Mouse (Mus musculus): ENCODE results near the gene Ano8. TPM values are rescaled to one million over a fixed set of nuclear protein-coding genes. Genes with fewer than 3 reads are reported as not detected.
"Not testable (repeated sequence)": the region's sequence is repeated elsewhere in the genome, so short reads cannot be mapped to it uniquely, and the experiment has no call there.

Ano8 gene
- polyA plus RNA-seq, 1 experiment = 7.1 TPM

DNA sequence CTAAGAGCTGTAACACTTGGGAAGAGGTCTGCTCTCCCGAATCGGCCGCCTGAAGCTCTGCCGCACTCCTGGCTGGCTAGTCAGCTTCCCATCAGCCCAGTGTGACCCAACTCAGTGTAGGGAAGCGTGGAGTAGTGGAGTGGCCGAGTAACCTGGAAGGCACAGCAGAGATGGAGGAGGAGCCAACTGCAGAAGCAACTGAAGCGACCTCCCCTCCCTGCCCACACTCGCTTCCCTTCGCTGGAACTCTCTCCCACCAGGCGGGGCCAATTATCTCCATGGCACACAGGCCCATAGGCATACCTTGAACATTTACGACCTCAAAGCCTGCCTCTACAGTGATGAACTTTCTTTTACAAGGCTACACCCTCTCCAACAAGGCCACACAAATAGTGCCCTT, 34.0 kb downstream of the Ano8 start:
- peak overlapping the region; percentile 5 for H3K4me3 ChIP-seq (ENCODE audit: low read depth, low read length)
- H3K36me3 ChIP-seq (ENCODE audit: control insufficient read depth, insufficient read depth, low read length, poor library complexity, severe bottlenecking) = no peaks in the 10 kb centered on the region
- peaks cover 27% of the 10 kb centered on the region for H3K9me3 ChIP-seq (replicated peaks; ENCODE audit: control insufficient read depth, insufficient read depth, low read length, poor library complexity, severe bottlenecking)
- no peak overlapping the region for H3K9ac ChIP-seq (ENCODE audit: low read depth, poor library complexity, severe bottlenecking)
- no peaks in the 10 kb centered on the region for H3K27me3 ChIP-seq (ENCODE audit: control insufficient read depth, insufficient read depth, low read length, poor library complexity, severe bottlenecking)
- no peak for TF ChIP-seq CTCF (IDR thresholded peaks at IDR 0.05; ENCODE audit: low read depth, low read length)
- no peak for TF ChIP-seq EP300 (IDR thresholded peaks at IDR 0.05; ENCODE audit: insufficient read depth, low read depth, low read length)
- no peak for TF ChIP-seq POLR2A (IDR thresholded peaks at IDR 0.05; ENCODE audit: insufficient read depth, low read length)
- H3K27ac ChIP-seq (ENCODE audit: insufficient read depth, low read length) = no peak overlapping the region
- peaks cover 3% of the 10 kb centered on the region for H3K4me1 ChIP-seq (ENCODE audit: control insufficient read depth, insufficient read depth, low read length)

DNA sequence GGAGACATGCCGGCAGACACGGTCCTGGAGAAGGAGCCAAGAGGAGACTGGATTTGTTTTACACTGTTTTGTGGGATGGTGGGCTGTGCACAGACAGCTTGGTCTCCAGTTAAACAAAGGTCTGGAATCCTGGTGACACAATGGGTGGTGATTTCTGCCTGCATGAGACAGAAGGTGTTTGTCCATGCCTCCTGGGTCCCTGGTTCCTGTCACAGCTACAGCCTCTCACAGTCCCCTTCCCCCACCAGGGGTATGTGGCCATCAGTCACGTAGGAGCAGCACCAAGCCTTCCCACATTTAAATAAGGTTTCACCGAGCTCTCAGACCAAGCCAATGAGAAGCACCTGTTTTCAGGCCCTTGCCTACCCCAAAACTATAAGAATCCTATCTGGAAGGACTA, 34.4 kb downstream of the Ano8 start:
- H3K9me3 ChIP-seq (replicated peaks; ENCODE audit: control insufficient read depth, insufficient read depth, low read length, poor library complexity, severe bottlenecking) = peaks cover 32% of the 10 kb centered on the region
- TF ChIP-seq EP300 (IDR thresholded peaks at IDR 0.05; ENCODE audit: insufficient read depth, low read depth, low read length) (peak; percentile 86), POLR2A (IDR thresholded peaks at IDR 0.05; ENCODE audit: insufficient read depth, low read length) (no peak), CTCF (IDR thresholded peaks at IDR 0.05; ENCODE audit: low read depth, low read length) (no peak)
- peak overlapping the region; percentile 18; the same call in 1 of the 2 replicates for H3K4me3 ChIP-seq (ENCODE audit: low read depth, low read length)
- H3K9ac ChIP-seq (ENCODE audit: low read depth, poor library complexity, severe bottlenecking) = no peak overlapping the region
- no peaks in the 10 kb centered on the region for H3K27me3 ChIP-seq (ENCODE audit: control insufficient read depth, insufficient read depth, low read length, poor library complexity, severe bottlenecking)
- peaks cover 3% of the 10 kb centered on the region for H3K4me1 ChIP-seq (ENCODE audit: control insufficient read depth, insufficient read depth, low read length)
- H3K27ac ChIP-seq (ENCODE audit: insufficient read depth, low read length) = no peak overlapping the region
- H3K36me3 ChIP-seq (ENCODE audit: control insufficient read depth, insufficient read depth, low read length, poor library complexity, severe bottlenecking) = no peaks in the 10 kb centered on the region

DNA sequence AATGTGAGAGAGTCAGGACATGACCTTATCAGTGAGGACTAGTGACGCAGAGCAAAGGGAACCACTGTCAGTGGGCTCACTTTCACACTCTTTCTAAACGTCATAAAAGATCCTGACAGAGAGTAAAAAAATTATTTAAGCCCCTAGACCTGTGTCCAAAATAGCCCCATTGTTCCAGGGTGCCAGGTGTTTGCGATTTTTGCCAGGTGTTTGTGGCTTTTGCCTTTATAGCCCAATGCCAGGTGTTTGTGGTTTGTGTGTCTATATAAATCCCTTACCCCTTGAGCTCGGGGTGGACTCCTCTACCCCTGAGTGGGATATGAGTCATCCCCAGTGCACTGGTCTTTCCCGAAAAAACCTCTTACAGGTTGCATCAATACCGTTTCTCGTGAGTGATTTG, 40.7 kb downstream of the Ano8 start:
- Histone ChIP-seq H3K36me3 (ENCODE audit: control insufficient read depth, insufficient read depth, low read length, poor library complexity, severe bottlenecking) (no peaks in the 10 kb centered on the region), H3K9ac (ENCODE audit: low read depth, poor library complexity, severe bottlenecking) (no peak overlapping the region), H3K27ac (ENCODE audit: insufficient read depth, low read length) (no peak overlapping the region), H3K4me3 (ENCODE audit: low read depth, low read length) (no peak overlapping the region), H3K4me1 (ENCODE audit: control insufficient read depth, insufficient read depth, low read length) (no peaks in the 10 kb centered on the region), H3K27me3 (ENCODE audit: control insufficient read depth, insufficient read depth, low read length, poor library complexity, severe bottlenecking) (no peaks in the 10 kb centered on the region), H3K9me3 (replicated peaks; ENCODE audit: control insufficient read depth, insufficient read depth, low read length, poor library complexity, severe bottlenecking) (peaks cover 39% of the 10 kb centered on the region)
- no peak for TF ChIP-seq CTCF (IDR thresholded peaks at IDR 0.05; ENCODE audit: low read depth, low read length)
- no peak for TF ChIP-seq POLR2A (IDR thresholded peaks at IDR 0.05; ENCODE audit: insufficient read depth, low read length)
- TF ChIP-seq EP300 (IDR thresholded peaks at IDR 0.05; ENCODE audit: insufficient read depth, low read depth, low read length) = no peak

DNA sequence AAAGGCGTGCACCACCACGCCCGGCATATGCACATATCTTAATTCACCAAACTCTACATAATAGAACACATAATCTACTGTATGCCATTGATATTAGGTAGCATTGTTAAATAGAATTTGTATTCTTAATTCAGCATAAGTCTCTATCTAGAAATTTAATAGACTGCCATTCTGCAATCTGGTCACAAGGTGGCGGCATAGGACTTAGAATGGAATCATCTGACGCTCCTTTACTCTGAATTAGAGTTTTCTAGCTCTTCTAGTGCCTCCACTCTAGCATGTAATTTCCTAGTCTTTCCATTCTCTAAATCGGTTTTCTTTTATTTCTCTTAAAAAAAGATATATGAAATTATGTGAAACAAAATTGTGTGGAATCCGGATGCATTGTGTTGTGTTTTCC, 44.4 kb downstream of the Ano8 start:
- Histone ChIP-seq H3K4me3 (ENCODE audit: low read depth, low read length) (no peak overlapping the region), H3K9ac (ENCODE audit: low read depth, poor library complexity, severe bottlenecking) (no peak overlapping the region), H3K4me1 (ENCODE audit: control insufficient read depth, insufficient read depth, low read length) (no peaks in the 10 kb centered on the region), H3K27me3 (ENCODE audit: control insufficient read depth, insufficient read depth, low read length, poor library complexity, severe bottlenecking) (no peaks in the 10 kb centered on the region), H3K36me3 (ENCODE audit: control insufficient read depth, insufficient read depth, low read length, poor library complexity, severe bottlenecking) (no peaks in the 10 kb centered on the region), H3K9me3 (replicated peaks; ENCODE audit: control insufficient read depth, insufficient read depth, low read length, poor library complexity, severe bottlenecking) (peaks cover 8% of the 10 kb centered on the region), H3K27ac (ENCODE audit: insufficient read depth, low read length) (no peak overlapping the region)
- TF ChIP-seq CTCF (IDR thresholded peaks at IDR 0.05; ENCODE audit: low read depth, low read length) = no peak
- TF ChIP-seq POLR2A (IDR thresholded peaks at IDR 0.05; ENCODE audit: insufficient read depth, low read length) = no peak
- no peak for TF ChIP-seq EP300 (IDR thresholded peaks at IDR 0.05; ENCODE audit: insufficient read depth, low read depth, low read length)

DNA sequence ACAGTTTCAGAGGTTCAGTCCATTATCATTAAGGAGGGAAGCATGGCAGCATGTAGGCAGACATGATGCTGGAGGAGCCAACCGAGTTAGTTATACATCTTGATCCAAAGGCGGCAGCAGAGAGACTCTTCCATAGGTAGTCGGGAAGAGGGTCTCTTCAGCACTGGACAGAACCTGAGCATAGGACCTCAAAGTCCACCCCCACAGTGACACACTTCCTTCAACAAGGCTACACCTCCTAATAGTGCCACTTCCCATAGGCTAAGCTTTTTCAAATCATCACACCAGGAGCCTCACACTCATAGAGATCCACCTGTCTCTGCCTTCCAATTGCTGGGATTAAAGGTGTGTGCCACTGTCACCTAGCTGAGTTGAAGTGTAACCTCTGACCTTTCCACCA, 48.7 kb downstream of the Ano8 start:
- H3K4me3 ChIP-seq (ENCODE audit: low read depth, low read length) = no peak overlapping the region
- no peaks in the 10 kb centered on the region for H3K4me1 ChIP-seq (ENCODE audit: control insufficient read depth, insufficient read depth, low read length)

DNA sequence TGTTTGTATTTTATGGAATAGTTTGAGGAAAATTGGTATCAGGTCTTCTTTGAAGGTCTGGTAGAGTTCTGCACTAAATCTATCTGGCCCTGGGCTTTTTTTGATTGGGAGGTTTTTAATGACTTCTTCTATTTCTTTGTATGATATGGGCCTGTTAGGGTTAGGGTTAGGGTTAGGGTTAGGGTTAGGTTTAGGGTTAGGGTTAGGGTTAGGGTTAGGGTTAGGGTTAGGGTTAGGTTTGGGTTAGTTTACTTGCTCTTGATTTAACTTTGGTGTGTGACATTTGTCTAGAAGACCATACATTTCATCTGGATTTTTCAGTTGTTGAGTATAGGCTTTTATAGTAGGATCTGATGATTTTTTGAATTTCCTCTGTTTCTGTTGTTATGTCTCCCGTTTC, 52.8 kb downstream of the Ano8 start:
- H3K9me3 ChIP-seq (replicated peaks; ENCODE audit: control insufficient read depth, insufficient read depth, low read length, poor library complexity, severe bottlenecking); H3K27ac ChIP-seq (ENCODE audit: insufficient read depth, low read length); H3K36me3 ChIP-seq (ENCODE audit: control insufficient read depth, insufficient read depth, low read length, poor library complexity, severe bottlenecking); H3K4me3 ChIP-seq (ENCODE audit: low read depth, low read length); H3K27me3 ChIP-seq (ENCODE audit: control insufficient read depth, insufficient read depth, low read length, poor library complexity, severe bottlenecking); H3K9ac ChIP-seq (ENCODE audit: low read depth, poor library complexity, severe bottlenecking); H3K4me1 ChIP-seq (ENCODE audit: control insufficient read depth, insufficient read depth, low read length): not testable (repeated sequence)

More for the DNA sequence above, 48.7 kb downstream of the Ano8 start:
- TF ChIP-seq CTCF (IDR thresholded peaks at IDR 0.05; ENCODE audit: low read depth, low read length) (no peak), POLR2A (IDR thresholded peaks at IDR 0.05; ENCODE audit: insufficient read depth, low read length) (no peak), EP300 (IDR thresholded peaks at IDR 0.05; ENCODE audit: insufficient read depth, low read depth, low read length) (no peak)
- Histone ChIP-seq H3K27ac (ENCODE audit: insufficient read depth, low read length) (no peak overlapping the region), H3K36me3 (ENCODE audit: control insufficient read depth, insufficient read depth, low read length, poor library complexity, severe bottlenecking) (no peaks in the 10 kb centered on the region), H3K27me3 (ENCODE audit: control insufficient read depth, insufficient read depth, low read length, poor library complexity, severe bottlenecking) (no peaks in the 10 kb centered on the region; the same call in 1 of the 2 replicates), H3K9me3 (replicated peaks; ENCODE audit: control insufficient read depth, insufficient read depth, low read length, poor library complexity, severe bottlenecking) (no peaks in the 10 kb centered on the region), H3K9ac (ENCODE audit: low read depth, poor library complexity, severe bottlenecking) (no peak overlapping the region)

Other genes with a start within 250 kb of the Ano8 start
- gene Myo9b, start 213.2 kb downstream of the Ano8 start, polyA plus RNA-seq (2011; ENCODE audit: insufficient read depth, insufficient read length, low read depth, missing spikeins) = 37.3 and 39.0 TPM in 2 replicates
- gene Haus8, start 213.0 kb downstream of the Ano8 start, polyA plus RNA-seq (2011; ENCODE audit: insufficient read depth, insufficient read length, low read depth, missing spikeins) = 30.7 and 34.3 TPM in 2 replicates
- gene Use1, start 119.1 kb downstream of the Ano8 start, polyA plus RNA-seq (2011; ENCODE audit: insufficient read depth, insufficient read length, low read depth, missing spikeins) = 63.2 and 68.7 TPM in 2 replicates
- 1.9 and 3.2 TPM in 2 replicates for gene Ocel1, start 114.7 kb downstream of the Ano8 start, polyA plus RNA-seq (2011; ENCODE audit: insufficient read depth, insufficient read length, low read depth, missing spikeins)
- gene Nr2f6, start 104.0 kb downstream of the Ano8 start, polyA plus RNA-seq (2011; ENCODE audit: insufficient read depth, insufficient read length, low read depth, missing spikeins) = 23.0 and 23.9 TPM in 2 replicates
- gene Ushbp1, start 90.2 kb downstream of the Ano8 start, polyA plus RNA-seq (2011; ENCODE audit: insufficient read depth, insufficient read length, low read depth, missing spikeins) = not detected in 2 replicates
- 82.0 and 102 TPM in 2 replicates for gene Babam1, start 89.1 kb downstream of the Ano8 start, polyA plus RNA-seq (2011; ENCODE audit: insufficient read depth, insufficient read length, low read depth, missing spikeins)
- 10.9 and 11.2 TPM in 2 replicates for gene Ankle1, start 80.0 kb downstream of the Ano8 start, polyA plus RNA-seq (2011; ENCODE audit: insufficient read depth, insufficient read length, low read depth, missing spikeins)
- 10.1 and 13.7 TPM in 2 replicates for gene Abhd8, start 22.3 kb downstream of the Ano8 start, polyA plus RNA-seq (2011; ENCODE audit: insufficient read depth, insufficient read length, low read depth, missing spikeins)
- 68.1 and 77.0 TPM in 2 replicates for gene Mrpl34, start 21.0 kb downstream of the Ano8 start, polyA plus RNA-seq (2011; ENCODE audit: insufficient read depth, insufficient read length, low read depth, missing spikeins)
- gene Dda1, start 16.8 kb downstream of the Ano8 start, polyA plus RNA-seq (2011; ENCODE audit: insufficient read depth, insufficient read length, low read depth, missing spikeins) = 37.5 and 38.2 TPM in 2 replicates
- 14.8 and 16.3 TPM in 2 replicates for gene Gtpbp3, start 2.1 kb upstream of the Ano8 start, polyA plus RNA-seq (2011; ENCODE audit: insufficient read depth, insufficient read length, low read depth, missing spikeins)
- 4.0 and 4.4 TPM in 2 replicates for gene Plvap, start 25.8 kb upstream of the Ano8 start, polyA plus RNA-seq (2011; ENCODE audit: insufficient read depth, insufficient read length, low read depth, missing spikeins)
- 4.3 and 4.9 TPM in 2 replicates for gene Ccdc194, start 39.7 kb upstream of the Ano8 start, polyA plus RNA-seq (2011; ENCODE audit: insufficient read depth, insufficient read length, low read depth, missing spikeins)
- 207 and 235 TPM in 2 replicates for gene Bst2, start 51.5 kb upstream of the Ano8 start, polyA plus RNA-seq (2011; ENCODE audit: insufficient read depth, insufficient read length, low read depth, missing spikeins)
- 72.6 and 74.1 TPM in 2 replicates for gene Mvb12a, start 57.0 kb upstream of the Ano8 start, polyA plus RNA-seq (2011; ENCODE audit: insufficient read depth, insufficient read length, low read depth, missing spikeins)
- gene Tmem221, start 72.9 kb upstream of the Ano8 start, polyA plus RNA-seq (2011; ENCODE audit: insufficient read depth, insufficient read length, low read depth, missing spikeins) = 2.2 and 2.4 TPM in 2 replicates
- gene Nxnl1, start 80.6 kb upstream of the Ano8 start, polyA plus RNA-seq (2011; ENCODE audit: insufficient read depth, insufficient read length, low read depth, missing spikeins) = not detected in 2 replicates
- 21.8 and 27.3 TPM in 2 replicates for gene Slc27a1, start 82.9 kb upstream of the Ano8 start, polyA plus RNA-seq (2011; ENCODE audit: insufficient read depth, insufficient read length, low read depth, missing spikeins)
- 57.2 and 65.6 TPM in 2 replicates for gene Pgls, start 106.2 kb upstream of the Ano8 start, polyA plus RNA-seq (2011; ENCODE audit: insufficient read depth, insufficient read length, low read depth, missing spikeins)
- 6.4 and 9.0 TPM in 2 replicates for gene Fam129c, start 111.7 kb upstream of the Ano8 start, polyA plus RNA-seq (2011; ENCODE audit: insufficient read depth, insufficient read length, low read depth, missing spikeins)
- gene Colgalt1, start 125.0 kb upstream of the Ano8 start, polyA plus RNA-seq (2011; ENCODE audit: insufficient read depth, insufficient read length, low read depth, missing spikeins) = 83.2 and 85.2 TPM in 2 replicates
- gene Unc13a, start 185.8 kb upstream of the Ano8 start, polyA plus RNA-seq (2011; ENCODE audit: insufficient read depth, insufficient read length, low read depth, missing spikeins) = 3.8 and 6.3 TPM in 2 replicates
- gene Jak3, start 190.3 kb upstream of the Ano8 start, polyA plus RNA-seq (2011; ENCODE audit: insufficient read depth, insufficient read length, low read depth, missing spikeins) = 8.0 and 9.7 TPM in 2 replicates
- gene Insl3, start 203.3 kb upstream of the Ano8 start, polyA plus RNA-seq (2011; ENCODE audit: insufficient read depth, insufficient read length, low read depth, missing spikeins) = 1.3 and 3.7 TPM in 2 replicates
- 1.8 and 2.0 TPM in 2 replicates for gene B3gnt3, start 215.8 kb upstream of the Ano8 start, polyA plus RNA-seq (2011; ENCODE audit: insufficient read depth, insufficient read length, low read depth, missing spikeins)
- gene Fcho1, start 239.8 kb upstream of the Ano8 start, polyA plus RNA-seq (2011; ENCODE audit: insufficient read depth, insufficient read length, low read depth, missing spikeins) = 8.7 and 8.8 TPM in 2 replicates